Mouse (Mus musculus) CD8-positive naive resting alpha-beta T cell, adult 2 months (primary cell): ENCODE results near the gene Upp1.
"Not testable (repeated sequence)": the region's sequence is repeated elsewhere in the genome, so short reads cannot be mapped to it uniquely, and the experiment has no call there.

Experiments used
- DNase-seq, 2 experiments: peaks; one replicate each; pipeline ENCODE4 v3.0.0; 2022; ENCODE audit warnings: low read depth in 2 of 2, low spot score in 2 of 2

The Upp1 gene

DNA sequence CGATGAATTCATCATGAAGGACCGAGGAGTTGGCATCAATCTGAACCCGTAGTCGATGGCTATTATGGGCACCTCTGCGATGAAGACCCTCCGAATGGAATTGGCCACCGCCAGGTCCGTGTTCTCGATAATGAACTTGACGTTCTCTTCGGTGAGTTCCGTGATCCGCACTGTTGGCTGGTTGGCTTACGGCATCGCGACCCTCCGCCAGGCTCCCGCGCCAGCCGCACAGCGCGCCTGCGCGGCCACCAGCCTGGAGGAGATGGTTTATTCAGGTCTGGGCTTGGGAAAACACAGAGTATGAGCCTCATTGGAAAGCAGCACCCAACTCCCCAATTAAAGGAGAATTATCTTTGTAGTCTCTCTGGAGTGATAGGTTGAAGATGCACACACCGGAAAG lies 32.5 kb downstream of the Upp1 start:
- not testable (repeated sequence) for DNase-seq

DNA sequence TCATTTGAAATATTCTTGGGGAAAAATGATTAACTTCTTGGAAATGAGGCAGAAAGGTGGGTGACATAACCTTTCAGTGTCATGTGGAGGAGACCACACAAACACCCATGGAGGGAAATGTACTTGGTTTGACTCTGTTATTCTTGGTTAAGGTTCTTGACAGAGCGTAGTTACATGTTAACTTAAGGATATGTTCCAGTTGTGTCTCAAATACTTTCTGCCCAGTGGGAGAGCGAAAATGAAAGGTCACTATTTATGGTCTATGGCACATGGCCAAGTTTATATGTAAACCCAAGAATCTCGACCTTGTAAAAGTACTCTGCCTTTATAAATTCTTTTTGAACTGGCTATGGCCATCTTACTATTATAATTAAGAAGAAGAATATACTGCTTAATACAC lies 42.0 kb downstream of the Upp1 start:
- DNase-seq: no peak

DNA sequence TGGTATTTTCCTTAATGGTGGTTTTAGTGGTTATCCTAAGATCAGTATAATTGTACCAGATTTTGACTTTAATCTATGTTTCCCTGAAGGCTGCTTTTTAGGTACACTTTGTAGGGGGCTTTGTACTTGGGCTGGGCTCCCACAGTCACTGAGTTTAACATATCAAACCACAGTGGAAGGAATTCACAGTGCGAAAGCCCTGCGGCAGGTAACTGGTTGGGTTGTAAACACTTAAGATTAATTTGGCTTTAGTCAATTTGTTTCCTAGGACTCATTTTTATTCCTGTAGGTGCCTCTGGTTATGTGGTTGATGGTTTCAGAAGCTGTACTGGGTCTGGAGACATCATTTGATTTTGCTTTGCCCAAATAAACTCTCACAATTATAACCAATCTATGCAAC lies 49.4 kb downstream of the Upp1 start:
- DNase-seq: no peak

DNA sequence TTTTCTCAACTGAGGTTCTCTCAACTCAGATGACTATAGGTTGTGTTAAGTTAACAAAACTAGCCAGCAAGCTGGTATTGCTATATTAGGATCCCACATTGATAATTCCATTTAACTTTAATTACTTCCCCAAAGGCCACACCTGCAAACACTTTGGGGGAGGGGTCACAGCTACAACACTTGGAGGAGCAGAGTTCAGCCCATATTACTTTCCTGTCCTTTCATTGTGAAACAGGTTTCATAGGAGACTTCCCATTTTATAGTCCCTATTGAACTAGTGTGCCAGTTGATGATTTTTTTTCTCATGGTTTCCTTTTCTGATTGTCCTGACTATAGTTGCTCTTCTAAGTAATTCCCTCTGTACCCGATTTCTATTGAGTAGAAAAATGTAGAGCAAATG lies 63.6 kb downstream of the Upp1 start:
- DNase-seq: no peak
